9 mouse cellular contexts compared by ENCODE assay signal in genomic region chr4:45612132-45612531, GRCm38 (mm10).
A peak's percentile ranks its signal among the peaks of the same experiment; 100 is the strongest.
DNase-seq lines count a peak whose midpoint lies in the region; ATAC-seq and TF ChIP-seq lines count a peak whose summit lies in the region.
"Had no signal": no experiment of that assay in that cellular context is flagged by ENCODE, and none has a peak within 500 bp of the region (broad histone marks: within the 10 kb centered on the region; RNA-seq: fewer than 3 reads in every experiment).

No protein-coding gene starts in this region.

- H3K79me2 ChIP-seq in CH12.LX (replicated peaks; ENCODE audit: control insufficient read depth, extremely low read depth, insufficient read depth, poor library complexity, severe bottlenecking), result no peaks in the 10 kb centered on the region

- H3K4me3 ChIP-seq in hindbrain, postnatal 0 days (ENCODE audit: low read length), result no peak overlapping the region
- H3K4me3 ChIP-seq in hindbrain, embryonic 16.5 days (ENCODE audit: low read length), result no peak overlapping the region
- no peak overlapping the region for H3K4me3 ChIP-seq in CH12.LX (replicated peaks in 1 of 3; ENCODE audit: low read depth in 2 of 3, low read length in 2 of 3, poor library complexity in 1 of 3)
- H3K4me3 ChIP-seq in lung, adult 2 months (replicated peaks; ENCODE audit: extremely low read depth, low read depth, low read length), result no peak overlapping the region
- H3K4me3 ChIP-seq: limb, embryonic 12.5 days had no signal

- peak; percentile 49 for TF ChIP-seq CTCF in hindbrain, postnatal 0 days (IDR thresholded peaks at IDR 0.05; ENCODE audit: low read depth)
- peak; percentile 33 to 79 for TF ChIP-seq CTCF in CH12.LX (conservative IDR thresholded peaks at IDR 0.05 in 1 of 2, IDR thresholded peaks at IDR 0.05 in 1 of 2; ENCODE audit: low read depth in 2 of 2, low read length in 2 of 2)
- peak; percentile 47 for TF ChIP-seq CTCF in lung, adult 2 months (IDR thresholded peaks at IDR 0.05; ENCODE audit: insufficient read depth, low read length)

- no peak for TF ChIP-seq EP300 in CH12.LX (IDR thresholded peaks at IDR 0.05; ENCODE audit: low read length)

- no peaks in the 10 kb centered on the region for H3K27me3 ChIP-seq in hindbrain, postnatal 0 days (ENCODE audit: insufficient read depth, low read length)
- H3K27me3 ChIP-seq in hindbrain, embryonic 16.5 days (replicated peaks; ENCODE audit: control insufficient read depth, insufficient read depth, low read length), result no peaks in the 10 kb centered on the region
- no peaks in the 10 kb centered on the region for H3K27me3 ChIP-seq in CH12.LX (replicated peaks)

- no peak for ATAC-seq in hindbrain, postnatal 0 days
- ATAC-seq in hindbrain, embryonic 16.5 days, result no peak

- no peaks in the 10 kb centered on the region for H3K4me1 ChIP-seq in hindbrain, postnatal 0 days (ENCODE audit: insufficient read depth, low read length)
- no peaks in the 10 kb centered on the region for H3K4me1 ChIP-seq in hindbrain, embryonic 16.5 days (ENCODE audit: control insufficient read depth, insufficient read depth, low read depth, low read length)
- peaks cover 4 to 21% of the 10 kb centered on the region in 2 experiments; a peak in 3 of 4 replicates for H3K4me1 ChIP-seq in CH12.LX (ENCODE audit: control insufficient read depth in 1 of 2, insufficient read depth in 2 of 2)
- no peaks in the 10 kb centered on the region for H3K4me1 ChIP-seq in lung, adult 2 months (ENCODE audit: control insufficient read depth, insufficient read depth, low read length)

- TF ChIP-seq RAD21 in CH12.LX (IDR thresholded peaks at IDR 0.05; ENCODE audit: low read depth, low read length), result peak; percentile 67

- in situ Hi-C loops in CH12.LX (cut with MboI; ENCODE audit: low pct_ligation_motif_present, low pct_unique_long_range_greater_than_20kb, low sequenced_read_pairs), result loop anchor here (10.0 kb wide), 1 partner anchor 197 kb away; no protein-coding TSS in a partner anchor

- no peak for DNase-seq in hindbrain, postnatal 0 days (ENCODE audit: low spot score)
- peak; percentile 60 for DNase-seq in CH12.LX (ENCODE audit: extremely low read depth)
- DNase-seq in adrenal gland, postnatal 36 days, result peak; percentile 77 to 83
- peak; percentile 11 to 15 for DNase-seq in heart, adult 9 months (ENCODE audit: low spot score in 2 of 2)
- peak; percentile 66 for DNase-seq in lung, adult 2 months
- peak; percentile 52 for DNase-seq in thymus, postnatal 25 days
- DNase-seq in layer of hippocampus, postnatal 36 days, result no peak

- H3K9ac ChIP-seq in hindbrain, postnatal 0 days (replicated peaks; ENCODE audit: low read length), result no peak overlapping the region
- no peak overlapping the region for H3K9ac ChIP-seq in hindbrain, embryonic 16.5 days (ENCODE audit: low read depth, low read length)
- H3K9ac ChIP-seq in CH12.LX (ENCODE audit: insufficient read depth, low read depth), result no peak overlapping the region
- H3K9ac ChIP-seq: limb, embryonic 12.5 days had no signal

- H3K27ac ChIP-seq in hindbrain, postnatal 0 days, result no peak overlapping the region
- no peak overlapping the region for H3K27ac ChIP-seq in hindbrain, embryonic 16.5 days (ENCODE audit: low read depth, low read length)
- H3K27ac ChIP-seq in CH12.LX (ENCODE audit: insufficient read depth, low read depth), result no peak overlapping the region
- H3K27ac ChIP-seq: limb, embryonic 12.5 days had no signal

- WGBS in hindbrain, postnatal 0 days, result 48% methylated on average over 5 of the region's 5 CpGs
- WGBS in hindbrain, embryonic 16.5 days, result 56% methylated on average over 5 of the region's 5 CpGs
- WGBS in lung, adult 2 months, result 20% methylated on average over 5 of the region's 5 CpGs

- no peak overlapping the region for H3K4me2 ChIP-seq in hindbrain, postnatal 0 days (ENCODE audit: low read depth, low read length)
- no peak overlapping the region for H3K4me2 ChIP-seq in hindbrain, embryonic 16.5 days (ENCODE audit: low read length)
- H3K4me2 ChIP-seq in CH12.LX (ENCODE audit: insufficient read depth, low read depth, poor library complexity, severe bottlenecking), result no peak overlapping the region
- H3K4me2 ChIP-seq: limb, embryonic 12.5 days had no signal

- no peaks in the 10 kb centered on the region for H3K36me3 ChIP-seq in hindbrain, postnatal 0 days (ENCODE audit: insufficient read depth, low read length)
- H3K36me3 ChIP-seq in hindbrain, embryonic 16.5 days (ENCODE audit: control insufficient read depth, insufficient read depth, low read length), result no peaks in the 10 kb centered on the region
- H3K36me3 ChIP-seq in CH12.LX (replicated peaks in 1 of 2; ENCODE audit: control insufficient read depth in 1 of 2, insufficient read depth in 1 of 2, low read length in 1 of 2), result no peaks in the 10 kb centered on the region
- H3K36me3 ChIP-seq: limb, embryonic 12.5 days had no signal

- no peak for TF ChIP-seq POLR2A in CH12.LX (IDR thresholded peaks at IDR 0.05; ENCODE audit: low read depth, low read length)
- TF ChIP-seq POLR2A in lung, adult 2 months (IDR thresholded peaks at IDR 0.05; ENCODE audit: borderline replicate concordance, extremely low read depth, low read depth, low read length), result no peak

- H3K9me3 ChIP-seq in hindbrain, postnatal 0 days (ENCODE audit: low read length), result no peaks in the 10 kb centered on the region
- H3K9me3 ChIP-seq in hindbrain, embryonic 16.5 days (ENCODE audit: control insufficient read depth, low read length), result no peaks in the 10 kb centered on the region
- peaks cover 3% of the 10 kb centered on the region for H3K9me3 ChIP-seq in CH12.LX (replicated peaks; ENCODE audit: low read length)

- dilution Hi-C loops in CH12.LX (cut with MboI; ENCODE audit: extremely low pct_ligation_motif_present, extremely low pct_unique_long_range_greater_than_20kb, low sequenced_read_pairs), result no loop called here

TF ChIP-seq in CH12.LX, 34 proteins besides CTCF, POLR2A, EP300 and RAD21:
- TF ChIP-seq MAZ (IDR thresholded peaks at IDR 0.05; ENCODE audit: low read depth, low read length) (peak; percentile 96), SMC3 (IDR thresholded peaks at IDR 0.05; ENCODE audit: low read depth, low read length) (peak; percentile 80), ZKSCAN1 (IDR thresholded peaks at IDR 0.05; ENCODE audit: borderline replicate concordance, low read depth, low read length) (no peak), ZC3H11A (IDR thresholded peaks at IDR 0.05; ENCODE audit: low read depth, low read length) (peak; percentile 4; the same call in 1 of the 2 replicates), ELF1 (IDR thresholded peaks at IDR 0.05; ENCODE audit: low read depth, low read length) (no peak), IRF4 (IDR thresholded peaks at IDR 0.05; ENCODE audit: low read depth, low read length) (peak; percentile 14; the same call in 1 of the 2 replicates)

Comparison
In these comparisons a context has a peak if more than half of its experiments do, and no peak if none do; other contexts are left out.
1. DNase-seq: peak in CH12.LX (single experiment), adrenal gland, postnatal 36 days (2 of 2), heart, adult 9 months (2 of 2), lung, adult 2 months (single experiment) and thymus, postnatal 25 days (single experiment); none in hindbrain, postnatal 0 days (single experiment) and layer of hippocampus, postnatal 36 days (0 of 2).
2. Peak in every context shown above with its lines, with median percentiles within 50 percentile points of each other: CTCF ChIP-seq.